Mouse (Mus musculus) common myeloid progenitor, adult 5-6 weeks (primary cell): ENCODE results near the gene Akap13. TPM values are rescaled to one million over a fixed set of nuclear protein-coding genes. Genes with fewer than 3 reads are reported as not detected.

Source experiments
- ATAC-seq: replicated peaks from 2 replicates; pipeline ENCODE4 v1.8.0; 2016; ENCODE audit warnings: low read depth, mild to moderate bottlenecking, moderate TSS enrichment, inconsistent platforms; ENCODE audit not compliant: poor library complexity, severe bottlenecking
- total RNA-seq: library from RNA; stranded (forward); fragments of 200-1000, 187-1606 nt; gene quantifications from 2 replicates; pipeline ENCODE4 v1.2.3, GENCODE M21; 2017

Akap13 gene
- total RNA-seq, 1 experiment from 2014 or later = 275 TPM

DNA sequence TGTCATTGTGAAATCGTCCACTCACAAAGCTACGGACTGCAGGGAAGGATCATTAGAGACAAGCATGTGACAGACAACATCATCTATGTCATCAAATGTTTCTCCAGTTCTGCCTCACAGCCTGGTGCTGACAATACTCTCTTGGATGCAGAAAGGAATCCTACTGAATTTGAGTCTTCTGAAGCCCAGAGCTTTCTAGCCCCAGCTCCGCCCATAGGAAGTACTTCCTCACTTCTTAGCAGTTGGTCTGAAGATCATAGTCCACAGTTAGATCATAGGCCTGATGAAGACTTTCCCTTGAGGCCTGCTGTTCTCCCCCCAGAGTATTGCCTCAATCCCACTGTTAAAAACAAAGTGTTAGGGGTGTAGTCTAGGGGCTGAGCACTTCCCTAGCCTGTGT is 345.7 kb downstream of the Akap13 start:
- no peak for ATAC-seq

GRCm38 (mm10) chr7:75801621-75802358 is 346.5 kb downstream of the Akap13 start:
- ATAC-seq = no peak

GRCm38 (mm10) chr7:75802887-75803286 is 347.6 kb downstream of the Akap13 start:
- no peak for ATAC-seq

Other genes starting within 250 kb of the Akap13 start
- not detected in 2 replicates for gene Sv2b, start 146.3 kb upstream of the Akap13 start, total RNA-seq